Comparison of ENCODE assay signal across 8 mouse cellular contexts in the genomic region with DNA sequence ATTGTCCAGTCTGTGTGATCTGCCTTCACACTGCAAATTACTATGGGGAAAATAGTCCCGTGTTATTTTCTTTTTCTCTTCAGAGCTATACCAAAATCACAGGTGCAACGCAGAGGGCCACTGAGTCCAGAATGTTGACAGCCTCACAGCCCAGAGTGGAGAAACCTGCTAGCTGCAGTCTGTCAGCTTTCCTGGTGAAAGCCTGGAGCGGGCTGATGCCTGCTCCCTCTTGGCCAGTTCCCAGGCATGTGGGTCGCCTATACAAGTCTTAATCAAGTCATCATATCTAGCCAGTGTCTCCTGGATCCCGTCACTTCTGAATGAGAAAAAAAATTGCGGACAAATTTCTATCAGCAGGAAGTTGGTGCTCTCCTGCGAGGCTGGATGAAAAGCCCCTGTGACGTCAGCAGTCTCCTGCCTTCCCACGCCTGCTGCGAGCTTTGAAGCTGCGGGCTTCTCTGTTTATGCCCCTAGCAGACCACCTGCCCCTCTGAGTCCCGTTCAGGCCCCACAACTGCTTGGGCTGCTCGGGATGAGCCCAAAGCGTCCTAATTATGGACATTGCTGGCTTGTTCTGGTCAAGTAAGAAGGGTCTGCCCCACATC.
DNase-seq lines count a peak whose midpoint lies in the region; ATAC-seq lines count a peak whose summit lies in the region.

No protein-coding gene starts in this region.

- H3K27ac ChIP-seq in midbrain, embryonic 11.5 days (ENCODE audit: low read depth, low read length) = no peak overlapping the region

- peaks cover 44% of the 10 kb centered on the region for H3K27me3 ChIP-seq in midbrain, embryonic 11.5 days (ENCODE audit: control insufficient read depth, insufficient read depth, low read length)

- WGBS in midbrain, embryonic 11.5 days = 8% methylated on average over 14 of the region's 14 CpGs

- ATAC-seq in granulocyte monocyte progenitor cell, adult 5-6 weeks (replicated peaks; ENCODE audit: poor library complexity, severe bottlenecking) = peak; percentile 15; the same call in 1 of the 2 replicates
- ATAC-seq in midbrain, embryonic 11.5 days (ENCODE audit: low FRiP score) = peak; percentile 75
- no peak for ATAC-seq in megakaryocyte progenitor cell, adult 5-6 weeks (replicated peaks; ENCODE audit: poor library complexity)

- peak; percentile 44 to 60 for DNase-seq in cerebellum, postnatal 10 days
- DNase-seq in cerebellum, adult 18-20 months = no peak
- peak; percentile 64 for DNase-seq in CD4-positive helper T cell, adult 2 months (ENCODE audit: low read depth, low spot score)
- DNase-seq in midbrain, embryonic 11.5 days (ENCODE audit: low spot score, missing footprints) = peak; percentile 94
- DNase-seq in thymus, postnatal 14 days = peak; percentile 63
- DNase-seq in layer of hippocampus, adult 8-10 months (ENCODE audit: low spot score in 2 of 2) = no peak

- peak overlapping the region; percentile 17 for H3K4me3 ChIP-seq in midbrain, embryonic 11.5 days (ENCODE audit: low read depth, low read length)

- H3K4me1 ChIP-seq in midbrain, embryonic 11.5 days (ENCODE audit: control insufficient read depth, insufficient read depth, low read length) = peaks cover 20% of the 10 kb centered on the region

- no peaks in the 10 kb centered on the region for H3K9me3 ChIP-seq in midbrain, embryonic 11.5 days (ENCODE audit: control insufficient read depth, low read length)

- H3K36me3 ChIP-seq in midbrain, embryonic 11.5 days (ENCODE audit: control insufficient read depth, insufficient read depth, low read length) = no peaks in the 10 kb centered on the region

- H3K9ac ChIP-seq in midbrain, embryonic 11.5 days (ENCODE audit: low read length) = peak overlapping the region; percentile 36; the same call in 1 of the 2 replicates

- peak overlapping the region; percentile 52 for H3K4me2 ChIP-seq in midbrain, embryonic 11.5 days

Comparison
In these comparisons a context has a peak if more than half of its experiments do, and no peak if none do; other contexts are left out.
1. DNase-seq: peak in cerebellum, postnatal 10 days (2 of 2), CD4-positive helper T cell, adult 2 months (single experiment), midbrain, embryonic 11.5 days (single experiment) and thymus, postnatal 14 days (single experiment); none in cerebellum, adult 18-20 months (0 of 2) and layer of hippocampus, adult 8-10 months (0 of 2).